Mouse (Mus musculus): ENCODE measurements around the gene Mt3.

DNA sequence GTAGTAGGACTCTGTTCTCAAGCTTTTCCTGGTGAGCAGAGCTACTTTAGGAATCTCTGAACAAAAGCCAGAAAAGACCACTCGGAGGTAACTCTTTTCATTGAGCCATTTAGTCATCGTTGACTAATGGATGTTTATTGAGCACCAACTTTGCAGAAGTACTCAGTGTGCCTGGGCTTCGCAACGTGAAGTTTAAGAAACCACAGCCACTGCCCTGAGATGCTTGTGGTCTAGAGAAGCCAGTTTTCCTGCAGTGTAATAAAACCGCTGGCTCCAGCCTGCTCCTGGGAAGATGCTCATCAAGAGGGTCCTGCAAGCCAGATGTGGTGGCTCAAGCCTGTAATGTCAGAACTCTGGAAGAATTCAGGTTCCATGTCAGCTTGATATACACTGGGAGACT is 20.3 kb upstream of the Mt3 start:
- TF ChIP-seq GATA1 (IDR thresholded peaks at IDR 0.05; ENCODE audit: borderline replicate concordance, low read length) (no peak), FLI1 (IDR thresholded peaks at IDR 0.05; ENCODE audit: low read length) (no peak)
